Mouse (Mus musculus) midbrain, postnatal 0 days (tissue): ENCODE results near the gene Med26. TPM values are rescaled to one million over a fixed set of nuclear protein-coding genes. Genes with fewer than 3 reads are reported as not detected.

Source experiments
- ATAC-seq: fragments of 200-750 bp; cut with Nextera tagmentation; 2 replicates; pipeline ENCODE4 v1.8.0; 2017; ENCODE audit warnings: moderate number of reproducible peaks, mild to moderate bottlenecking, moderate TSS enrichment, moderate library complexity; ENCODE audit not compliant: low FRiP score
- DNase-seq: peaks from one replicate; pipeline ENCODE4 v3.0.0-alpha.2; 2015; ENCODE audit warnings: low spot score
- H3K27ac ChIP-seq: fragments of 300-500 bp; sonication (generic); 2 replicates; pipeline ENCODE4 v1.5.1; 2014; ENCODE audit warnings: low read depth, mild to moderate bottlenecking, low read length, mixed read lengths
- H3K27me3 ChIP-seq: fragments of 300-500 bp; sonication (generic); 2 replicates; pipeline ENCODE4 v1.6.1; 2014; ENCODE audit warnings: low read length, control low read depth, mixed read lengths; ENCODE audit not compliant: insufficient read depth
- H3K36me3 ChIP-seq: fragments of 300-500 bp; sonication (generic); 2 replicates; pipeline ENCODE4 v1.6.1; 2014; ENCODE audit warnings: low read length, control low read depth, mixed read lengths; ENCODE audit not compliant: insufficient read depth
- H3K4me1 ChIP-seq: fragments of 300-500 bp; sonication (generic); 2 replicates; pipeline ENCODE4 v1.6.1; 2014; ENCODE audit warnings: mild to moderate bottlenecking, control low read depth, antibody characterized with exemption, low read length, mixed read lengths; ENCODE audit not compliant: insufficient read depth
- H3K4me2 ChIP-seq: fragments of 300-500 bp; sonication (generic); 2 replicates; pipeline ENCODE4 v1.6.1; 2014; ENCODE audit warnings: low read depth, mild to moderate bottlenecking, low read length, mixed read lengths; ENCODE audit not compliant: poor library complexity, severe bottlenecking
- H3K4me3 ChIP-seq: fragments of 300-500 bp; sonication (generic); 2 replicates; pipeline ENCODE4 v1.5.1; 2014; ENCODE audit warnings: low read depth, mild to moderate bottlenecking, low read length, moderate library complexity
- H3K9ac ChIP-seq: fragments of 300-500 bp; sonication (generic); replicated peaks from 2 replicates; pipeline ENCODE4 v1.6.1; 2014; ENCODE audit warnings: mild to moderate bottlenecking, low read length, moderate library complexity, mixed read lengths; ENCODE audit not compliant: poor library complexity, severe bottlenecking
- H3K9me3 ChIP-seq: fragments of 300-500 bp; sonication (generic); 2 replicates; pipeline ENCODE4 v1.6.1; 2016; ENCODE audit warnings: low read length, control low read depth
- CTCF ChIP-seq: IDR thresholded peaks from 2 replicates; pipeline ENCODE4 v1.5.1; 2016; ENCODE audit warnings: antibody characterized with exemption, mild to moderate bottlenecking
- WGBS: fragments of 180-500 bp; shearing (Covaris S2); extraction: QIAGEN DNeasy Blood & Tissue Kit; methylation state at CpG from one replicate; pipeline ENCODE4 v1.1.7; 2014; 5-methylcytosine and 5-hydroxymethylcytosine counted together
- polyA plus RNA-seq: library from polyadenylated mRNA; unstranded; fragments of >200 nt; fragmentation: Nextera tagmentation; extraction: Ambion mirVana; gene quantifications from 2 replicates; pipeline ENCODE4 v1.2.1, GENCODE M21; 2015
- total RNA-seq: library from RNA; depleted of rRNA; stranded (reverse); fragments of >200 nt; gene quantifications from 2 replicates; pipeline ENCODE4 v1.2.3, GENCODE M21; 2014

Gene Med26
- total and polyA plus RNA-seq, 2 experiments from 2014 or later: 17.8 to 19.1 TPM

DNA sequence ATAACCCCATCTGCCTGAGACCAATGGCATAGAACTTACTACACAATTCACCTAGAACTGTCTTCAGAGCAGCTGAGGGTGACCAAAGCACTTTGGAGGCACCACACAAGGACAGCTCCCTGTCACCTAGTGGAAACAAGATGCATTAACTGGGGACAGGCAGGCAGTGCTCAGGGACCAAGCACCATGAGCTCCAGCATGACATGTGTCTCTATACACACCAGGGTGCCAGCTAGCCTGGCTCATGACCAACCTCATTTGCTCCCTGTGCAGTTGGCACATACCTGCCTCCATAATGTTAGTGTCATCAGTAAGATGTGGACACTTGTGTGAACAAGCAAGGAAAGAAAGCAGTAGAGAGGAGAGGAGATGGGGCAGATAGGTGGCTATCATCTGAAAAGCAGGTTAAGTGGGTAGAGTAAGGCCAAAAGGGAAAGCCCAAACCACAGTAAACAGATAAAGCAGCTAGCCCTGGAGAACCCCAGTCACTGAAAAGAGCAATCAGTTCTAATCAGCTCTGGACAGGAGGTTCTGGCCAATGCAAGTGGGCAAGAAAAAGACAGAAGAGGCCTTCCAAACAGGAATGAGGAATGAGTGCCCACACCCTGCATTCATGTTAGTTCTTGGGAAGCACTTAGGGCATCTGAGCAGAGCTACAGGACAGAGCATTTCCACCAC is 43.3 kb downstream of the Med26 start:
- Histone ChIP-seq H3K9me3 (no peaks in the 10 kb centered on the region), H3K4me2 (no peak overlapping the region), H3K4me1 (no peaks in the 10 kb centered on the region), H3K36me3 (no peaks in the 10 kb centered on the region), H3K27ac (no peak overlapping the region), H3K4me3 (no peak overlapping the region), H3K9ac (no peak overlapping the region), H3K27me3 (no peaks in the 10 kb centered on the region)
- ATAC-seq (no peak; the same call in 1 of the 2 replicates), DNase-seq (no peak)
- TF ChIP-seq CTCF: no peak

DNA sequence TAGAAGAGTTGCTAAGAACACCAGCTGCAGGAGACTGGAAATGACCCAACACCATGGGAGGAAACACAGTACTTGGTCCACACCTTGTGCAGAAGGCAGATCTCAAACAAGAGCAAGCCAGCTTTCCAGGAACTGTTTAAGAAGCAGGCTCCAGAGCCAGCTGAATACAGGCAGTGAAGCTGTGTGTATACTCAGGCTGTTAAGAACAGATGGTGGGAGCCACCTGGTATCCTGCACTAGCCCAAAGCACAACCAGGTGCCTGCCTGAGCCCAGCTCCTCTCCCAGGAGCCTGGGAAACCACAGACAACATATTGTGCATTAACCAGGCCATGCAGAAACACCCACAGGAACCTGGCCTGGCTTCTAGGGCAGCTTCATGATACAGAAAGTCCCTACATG is 43.9 kb downstream of the Med26 start:
- Histone ChIP-seq H3K27me3 (no peaks in the 10 kb centered on the region), H3K4me3 (no peak overlapping the region), H3K9ac (no peak overlapping the region), H3K4me2 (no peak overlapping the region), H3K9me3 (no peaks in the 10 kb centered on the region), H3K27ac (no peak overlapping the region), H3K4me1 (no peaks in the 10 kb centered on the region), H3K36me3 (0 out of 2 replicates have a peak, but pooled peaks cover 3% of the 10 kb centered on the region)
- DNase-seq: peak; percentile 46
- no peak for ATAC-seq
- no peak for TF ChIP-seq CTCF

DNA sequence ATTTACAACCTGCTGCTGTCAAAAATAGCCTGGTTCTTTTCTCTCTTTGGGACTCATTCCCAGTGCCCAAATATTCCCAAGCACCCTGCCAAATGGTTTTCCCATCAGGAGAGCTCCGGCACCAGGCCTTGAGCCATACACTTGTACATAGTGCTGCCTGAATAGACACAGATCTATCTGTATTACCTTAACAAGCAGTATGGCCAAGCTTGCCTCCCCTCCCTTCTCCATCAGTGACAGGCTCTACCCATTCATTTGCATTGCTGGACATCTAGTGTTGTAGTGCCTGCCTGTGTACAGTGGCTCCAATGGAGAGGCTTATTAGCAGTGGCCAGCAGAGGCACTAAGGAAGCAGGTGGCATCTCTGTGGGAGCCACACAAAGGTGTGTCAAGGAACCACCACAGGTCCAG is 47.5 kb downstream of the Med26 start:
- H3K4me1 ChIP-seq: no peaks in the 10 kb centered on the region
- no peak for ATAC-seq
- H3K36me3 ChIP-seq: peaks cover 20% of the 10 kb centered on the region
- H3K9ac ChIP-seq: no peak overlapping the region
- TF ChIP-seq CTCF: no peak
- H3K27me3 ChIP-seq: no peaks in the 10 kb centered on the region
- H3K4me2 ChIP-seq: no peak overlapping the region
- H3K4me3 ChIP-seq: no peak overlapping the region
- no peaks in the 10 kb centered on the region for H3K9me3 ChIP-seq
- WGBS: 89% methylated on average over 1 of the region's 1 CpGs
- DNase-seq: no peak
- no peak overlapping the region for H3K27ac ChIP-seq

DNA sequence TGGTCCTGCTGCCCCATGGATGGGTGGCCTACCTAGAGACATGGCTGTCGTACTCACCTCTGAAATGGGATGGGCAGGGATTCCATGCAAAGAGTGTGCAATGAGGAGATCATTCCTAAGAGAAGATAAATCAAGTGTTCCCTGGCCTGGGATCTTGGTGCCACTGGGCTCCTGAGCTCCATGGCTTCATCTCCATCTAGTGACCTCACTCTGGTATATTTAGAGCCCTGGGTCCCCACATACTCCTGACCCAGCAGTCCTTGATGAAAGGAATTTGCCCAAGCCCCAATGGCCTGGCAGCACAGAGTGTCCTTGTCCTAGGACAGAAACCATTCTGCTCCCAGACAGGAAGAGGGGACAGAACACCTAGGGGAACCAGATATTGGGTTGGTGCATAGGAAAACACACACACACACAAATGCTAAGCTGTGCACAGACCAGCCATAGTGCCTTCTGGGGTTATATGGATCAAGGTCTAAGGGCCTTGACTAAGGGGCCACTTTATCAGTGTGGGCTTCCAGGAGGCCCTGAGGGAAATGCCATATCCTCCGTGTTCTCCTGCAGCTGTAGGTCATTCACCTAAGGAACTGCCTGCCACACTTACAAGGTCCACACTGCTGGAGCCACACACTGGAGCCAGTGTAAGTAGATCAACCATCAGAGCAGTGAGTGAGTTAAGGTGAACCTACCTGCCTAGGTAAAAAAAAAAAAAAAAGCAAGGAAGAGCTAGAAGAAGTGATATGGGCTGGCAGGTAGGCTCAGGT is 48.4 kb downstream of the Med26 start:
- Histone ChIP-seq H3K9me3 (no peaks in the 10 kb centered on the region), H3K27ac (no peak overlapping the region), H3K27me3 (no peaks in the 10 kb centered on the region), H3K4me3 (no peak overlapping the region), H3K9ac (no peak overlapping the region), H3K36me3 (peaks cover 27% of the 10 kb centered on the region), H3K4me2 (no peak overlapping the region), H3K4me1 (no peaks in the 10 kb centered on the region)
- no peak for DNase-seq
- ATAC-seq: no peak
- no peak for TF ChIP-seq CTCF
- 94% methylated on average over 2 of the region's 2 CpGs for WGBS

DNA sequence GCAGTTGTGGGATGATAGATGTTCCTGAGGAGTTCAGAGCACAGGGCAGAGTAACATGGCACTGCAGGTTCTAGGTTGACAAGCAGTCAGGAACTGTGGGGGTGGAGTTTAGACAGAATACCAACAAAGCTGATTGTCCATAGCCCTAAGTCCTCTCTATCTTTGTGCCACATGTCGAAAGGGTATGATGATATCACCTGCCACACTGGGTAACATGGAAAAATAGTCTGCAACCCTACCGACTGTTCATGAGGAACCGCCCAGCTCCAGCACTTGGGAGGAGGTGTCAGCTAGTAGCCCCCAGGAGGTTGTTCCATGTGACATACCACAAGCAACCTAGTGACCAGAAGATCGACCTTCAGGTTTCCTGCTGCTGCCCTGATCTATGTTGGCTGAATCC is 49.5 kb downstream of the Med26 start:
- WGBS: 92% methylated on average over 4 of the region's 4 CpGs
- peaks cover 27% of the 10 kb centered on the region for H3K36me3 ChIP-seq

DNA sequence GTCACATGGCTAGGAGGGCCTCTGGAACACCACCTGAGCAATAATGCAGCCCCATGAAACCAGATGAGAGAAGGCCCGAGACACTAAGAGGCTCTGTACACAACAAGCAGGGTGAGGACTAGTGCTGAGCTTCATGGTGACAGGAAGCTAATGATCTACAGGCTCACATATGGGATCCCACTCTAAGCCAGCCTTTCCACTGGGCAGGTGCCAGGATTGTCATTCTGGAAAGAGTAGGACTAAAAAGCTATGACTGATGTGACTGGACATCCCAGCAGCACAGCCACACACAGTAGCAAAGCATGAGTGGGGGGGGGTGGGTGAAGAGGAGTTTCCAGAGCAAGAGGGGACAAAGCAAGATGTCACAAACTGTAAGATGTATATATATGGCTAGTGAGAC is 50.2 kb downstream of the Med26 start:
- Histone ChIP-seq H3K27ac (no peak overlapping the region), H3K9ac (no peak overlapping the region), H3K27me3 (no peaks in the 10 kb centered on the region), H3K36me3 (peaks cover 27% of the 10 kb centered on the region), H3K9me3 (no peaks in the 10 kb centered on the region), H3K4me2 (no peak overlapping the region), H3K4me3 (no peak overlapping the region), H3K4me1 (peaks cover 8% of the 10 kb centered on the region; the same call in 1 of the 2 replicates)
- 96% methylated on average over 1 of the region's 1 CpGs for WGBS
- DNase-seq (peak; percentile 11), ATAC-seq (no peak)
- TF ChIP-seq CTCF: no peak

More for the DNA sequence above, 49.5 kb downstream of the Med26 start:
- H3K4me2 ChIP-seq: no peak overlapping the region
- H3K27ac ChIP-seq: no peak overlapping the region
- no peak overlapping the region for H3K9ac ChIP-seq
- no peak overlapping the region for H3K4me3 ChIP-seq
- H3K27me3 ChIP-seq: no peaks in the 10 kb centered on the region
- H3K4me1 ChIP-seq: peaks cover 6% of the 10 kb centered on the region; the same call in 1 of the 2 replicates
- ATAC-seq (no peak), DNase-seq (no peak)
- no peak for TF ChIP-seq CTCF
- no peaks in the 10 kb centered on the region for H3K9me3 ChIP-seq
